Mouse (Mus musculus) limb, embryonic 14.5 days (tissue): ENCODE measurements at regions not wholly inside any gene's neighbourhood (a gene's known extent, or its start where the extent isn't known, plus 50 kb on each side); places are given as distances from the start of the nearest gene placed in this dataset.

Experiments used
- ATAC-seq: fragments of 200-750 bp; cut with Nextera tagmentation; 2 replicates; pipeline ENCODE4 v1.8.0; 2017; ENCODE audit warnings: low read depth, moderate number of reproducible peaks, moderate TSS enrichment; ENCODE audit not compliant: low FRiP score
- DNase-seq: peaks from one replicate; pipeline ENCODE4 v3.0.0-alpha.2; 2015; ENCODE audit warnings: low spot score
- H3K27ac ChIP-seq: fragments of 300-500 bp; sonication (generic); replicated peaks from 2 replicates; pipeline ENCODE4 v1.5.1; 2014; ENCODE audit warnings: low read depth, mild to moderate bottlenecking, low read length, moderate library complexity, mixed read lengths
- H3K27me3 ChIP-seq: fragments of 300-500 bp; sonication (generic); 2 replicates; pipeline ENCODE4 v1.6.1; 2014; ENCODE audit warnings: low read length, mixed read lengths; ENCODE audit not compliant: control insufficient read depth, insufficient read depth
- H3K36me3 ChIP-seq: fragments of 300-500 bp; sonication (generic); 2 replicates; pipeline ENCODE4 v1.6.1; 2014; ENCODE audit warnings: mild to moderate bottlenecking, low read length, moderate library complexity, mixed read lengths; ENCODE audit not compliant: control insufficient read depth, insufficient read depth
- H3K4me1 ChIP-seq: fragments of 300-500 bp; sonication (generic); 2 replicates; pipeline ENCODE4 v1.6.1; 2014; ENCODE audit warnings: antibody characterized with exemption, low read length, mixed read lengths; ENCODE audit not compliant: control insufficient read depth, insufficient read depth
- H3K4me2 ChIP-seq: fragments of 300-500 bp; sonication (generic); replicated peaks from 2 replicates; pipeline ENCODE4 v1.6.1; 2014; ENCODE audit warnings: low read depth, mild to moderate bottlenecking, low read length, moderate library complexity; ENCODE audit not compliant: severe bottlenecking
- H3K4me3 ChIP-seq: fragments of 300-500 bp; sonication (generic); replicated peaks from 2 replicates; pipeline ENCODE4 v1.5.1; 2014; ENCODE audit warnings: low read length
- H3K9ac ChIP-seq: fragments of 300-500 bp; sonication (generic); 2 replicates; pipeline ENCODE4 v1.6.1; 2014; ENCODE audit warnings: mild to moderate bottlenecking, low read depth, low read length, moderate library complexity; ENCODE audit not compliant: severe bottlenecking
- H3K9me3 ChIP-seq: fragments of 300-500 bp; sonication (generic); 2 replicates; pipeline ENCODE4 v1.6.1; 2016; ENCODE audit warnings: low read length; ENCODE audit not compliant: control insufficient read depth
- POLR2A ChIP-seq: fragments of 200-500 bp; IDR thresholded peaks from 2 replicates; pipeline ENCODE4 v1.8.0; 2012; ENCODE audit warnings: inconsistent platforms, mild to moderate bottlenecking, moderate library complexity, borderline replicate concordance; ENCODE audit not compliant: insufficient read depth, insufficient read length; ENCODE audit errors: extremely low read depth
- WGBS: fragments of 180-500 bp; shearing (Covaris S2); extraction: QIAGEN DNeasy Blood & Tissue Kit; methylation state at CpG from one replicate; pipeline ENCODE4 v1.1.7; 2014; 5-methylcytosine and 5-hydroxymethylcytosine counted together

DNA sequence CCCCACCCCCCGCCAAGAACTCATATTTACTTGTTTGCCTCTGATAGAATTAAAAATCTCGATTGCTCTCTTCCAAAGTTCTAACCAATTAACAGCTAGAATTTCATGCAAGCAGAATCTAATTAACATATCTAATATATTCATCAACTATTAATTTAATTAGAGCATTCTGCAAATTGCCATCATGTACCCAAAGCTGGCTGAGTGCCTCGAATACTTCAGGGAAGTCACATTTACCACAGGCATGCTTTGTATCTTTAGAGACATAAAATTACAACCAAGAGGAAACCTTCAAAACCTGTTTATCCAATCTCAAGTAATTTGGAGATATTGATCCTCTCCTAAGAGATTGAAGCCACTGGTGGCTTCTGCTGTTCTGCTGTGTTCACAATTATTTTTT lies 401.6 kb upstream of the Nmur2 start:
- H3K9ac ChIP-seq = no peak overlapping the region
- ATAC-seq (no peak), DNase-seq (no peak)
- TF ChIP-seq POLR2A = no peak
- H3K36me3 ChIP-seq = no peaks in the 10 kb centered on the region
- 81% methylated on average over 3 of the region's 3 CpGs for WGBS
- H3K27ac ChIP-seq = no peak overlapping the region
- H3K4me1 ChIP-seq = no peaks in the 10 kb centered on the region
- no peaks in the 10 kb centered on the region for H3K27me3 ChIP-seq
- no peaks in the 10 kb centered on the region for H3K9me3 ChIP-seq
- no peak overlapping the region for H3K4me2 ChIP-seq
- no peak overlapping the region for H3K4me3 ChIP-seq

DNA sequence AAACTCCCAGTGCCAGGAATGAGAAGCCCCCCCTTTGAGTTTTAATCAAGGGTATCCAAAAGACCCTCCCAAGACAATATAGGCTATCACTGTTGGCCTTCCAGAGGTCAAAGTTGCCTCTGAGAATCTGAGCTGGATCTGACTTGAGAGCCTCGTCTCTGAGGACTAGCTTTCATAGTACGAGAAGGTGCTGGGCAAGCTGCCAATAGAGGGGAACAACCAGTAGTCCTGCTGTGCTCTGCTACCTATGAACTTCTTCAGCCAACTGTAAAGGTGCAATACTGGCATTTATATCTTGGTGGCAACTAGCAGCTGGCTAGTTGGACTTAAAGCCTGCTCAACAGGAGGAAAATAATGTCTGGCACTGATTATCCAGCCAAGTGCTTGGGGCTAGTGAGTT lies 400.3 kb upstream of the Nmur2 start:
- Histone ChIP-seq H3K9me3 (no peaks in the 10 kb centered on the region; the same call in 1 of the 2 replicates), H3K4me2 (no peak overlapping the region), H3K27ac (no peak overlapping the region), H3K4me3 (no peak overlapping the region), H3K27me3 (no peaks in the 10 kb centered on the region), H3K36me3 (no peaks in the 10 kb centered on the region), H3K9ac (no peak overlapping the region), H3K4me1 (no peaks in the 10 kb centered on the region)
- no peak for DNase-seq
- TF ChIP-seq POLR2A = no peak
- 21% methylated on average over 2 of the region's 2 CpGs for WGBS
- ATAC-seq = no peak

DNA sequence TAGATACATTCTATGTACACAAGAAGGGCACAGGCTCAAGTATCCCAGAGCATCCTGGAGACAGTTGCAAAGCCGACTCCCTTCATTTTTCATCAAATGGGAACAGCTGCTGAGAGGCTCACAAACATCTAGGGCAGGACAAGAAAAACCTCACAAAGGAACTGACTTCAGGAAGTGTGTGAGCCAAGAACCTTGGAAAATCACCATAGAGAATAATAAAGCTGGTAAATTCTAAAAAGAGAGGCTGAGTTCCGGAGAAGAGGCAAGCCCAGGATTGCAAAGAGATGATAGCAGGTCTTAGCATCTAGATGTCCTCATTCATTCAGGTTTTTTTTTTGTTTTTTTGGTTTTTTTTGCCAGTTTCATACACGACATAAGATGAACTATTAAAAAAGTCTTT lies 390.3 kb upstream of the Nmur2 start:
- H3K27me3 ChIP-seq = no peaks in the 10 kb centered on the region
- TF ChIP-seq POLR2A = no peak
- H3K27ac ChIP-seq = no peak overlapping the region
- WGBS = 72% methylated on average over 3 of the region's 3 CpGs
- no peak overlapping the region for H3K4me2 ChIP-seq
- DNase-seq (no peak), ATAC-seq (no peak)
- H3K4me3 ChIP-seq = no peak overlapping the region
- no peaks in the 10 kb centered on the region for H3K9me3 ChIP-seq
- no peak overlapping the region for H3K9ac ChIP-seq
- no peaks in the 10 kb centered on the region for H3K36me3 ChIP-seq
- no peaks in the 10 kb centered on the region for H3K4me1 ChIP-seq

DNA sequence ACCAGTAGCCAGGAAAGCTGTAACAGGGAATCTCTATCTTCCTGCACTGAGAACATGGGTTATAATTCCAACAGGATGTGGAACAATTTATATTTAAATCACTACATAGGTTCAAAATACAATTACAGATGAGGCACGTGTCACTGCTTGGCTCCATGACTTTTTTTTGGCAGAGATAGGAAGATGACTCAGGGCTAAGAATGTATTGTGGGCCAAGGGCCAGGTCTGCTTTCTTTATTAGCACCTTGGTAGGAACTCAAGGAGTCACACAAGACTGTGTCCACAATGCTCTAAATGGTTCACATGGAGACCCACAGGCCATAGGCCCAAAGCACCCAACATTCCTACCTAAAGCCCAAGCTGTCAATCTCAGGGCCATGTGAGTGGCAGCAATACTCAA lies 344.0 kb upstream of the Nmur2 start:
- no peaks in the 10 kb centered on the region for H3K9me3 ChIP-seq
- no peak overlapping the region for H3K27ac ChIP-seq
- 59% methylated on average over 1 of the region's 1 CpGs for WGBS
- no peak overlapping the region for H3K4me3 ChIP-seq
- TF ChIP-seq POLR2A = no peak
- DNase-seq (no peak), ATAC-seq (no peak)
- no peaks in the 10 kb centered on the region for H3K36me3 ChIP-seq
- no peak overlapping the region for H3K9ac ChIP-seq
- H3K4me2 ChIP-seq = no peak overlapping the region
- no peaks in the 10 kb centered on the region for H3K27me3 ChIP-seq
- no peaks in the 10 kb centered on the region for H3K4me1 ChIP-seq

DNA sequence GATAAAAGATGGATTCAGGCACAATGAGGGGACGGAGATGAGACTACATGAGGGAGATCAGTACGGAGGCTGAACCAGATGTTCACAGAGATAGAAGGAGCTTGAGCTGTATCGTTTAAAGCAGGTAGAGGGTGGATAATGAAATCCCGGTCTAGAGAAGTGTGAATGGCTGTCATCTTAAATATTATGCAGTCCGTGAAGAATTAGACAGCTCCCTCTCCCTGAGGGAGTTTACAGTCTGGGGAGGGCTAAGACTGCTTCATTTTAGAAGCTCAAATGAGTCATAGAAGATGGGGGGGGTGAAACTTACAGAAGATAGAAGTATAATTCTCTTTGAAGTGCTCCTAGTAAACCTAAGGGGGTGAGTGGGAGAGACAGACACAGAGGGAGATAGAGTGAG lies 336.7 kb upstream of the Nmur2 start:
- DNase-seq = no peak
- Histone ChIP-seq H3K9me3 (no peaks in the 10 kb centered on the region), H3K4me1 (no peaks in the 10 kb centered on the region), H3K27ac (no peak overlapping the region), H3K27me3 (no peaks in the 10 kb centered on the region), H3K4me2 (no peak overlapping the region), H3K4me3 (no peak overlapping the region), H3K9ac (no peak overlapping the region), H3K36me3 (no peaks in the 10 kb centered on the region)
- no peak for TF ChIP-seq POLR2A
- ATAC-seq = no peak
- WGBS = 74% methylated on average over 5 of the region's 5 CpGs

DNA sequence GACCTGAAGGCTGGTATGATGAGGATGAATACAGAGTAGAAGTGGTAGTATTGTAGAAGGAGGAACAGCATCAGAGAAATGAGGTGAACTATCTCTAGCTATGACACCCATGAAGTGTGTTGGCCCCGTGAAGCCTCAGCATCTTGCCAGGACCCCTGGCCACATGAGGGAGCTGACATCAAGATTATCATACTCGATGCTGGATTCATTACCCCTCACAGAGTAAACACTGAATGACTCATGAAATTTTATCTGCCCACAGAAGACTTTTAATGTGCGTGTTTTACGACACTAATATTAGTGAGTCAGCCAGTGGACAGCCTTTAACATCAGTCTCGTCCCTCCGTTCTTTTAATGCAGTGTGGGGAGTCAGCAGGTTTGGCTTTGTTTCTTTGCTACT lies 333.5 kb upstream of the Nmur2 start:
- H3K9ac ChIP-seq = no peak overlapping the region
- no peaks in the 10 kb centered on the region for H3K9me3 ChIP-seq
- H3K4me2 ChIP-seq = no peak overlapping the region
- DNase-seq (no peak), ATAC-seq (no peak)
- H3K4me3 ChIP-seq = no peak overlapping the region
- 50% methylated on average over 6 of the region's 6 CpGs for WGBS
- no peaks in the 10 kb centered on the region for H3K4me1 ChIP-seq
- no peak overlapping the region for H3K27ac ChIP-seq
- TF ChIP-seq POLR2A = no peak
- H3K27me3 ChIP-seq = no peaks in the 10 kb centered on the region
- no peaks in the 10 kb centered on the region for H3K36me3 ChIP-seq
